Mouse (Mus musculus): ENCODE results near the gene 4933428G20Rik. TPM values are rescaled to one million over a fixed set of nuclear protein-coding genes. Genes with fewer than 3 reads are reported as not detected.

4933428G20Rik gene
- not detected for total RNA-seq (2021)

DNA sequence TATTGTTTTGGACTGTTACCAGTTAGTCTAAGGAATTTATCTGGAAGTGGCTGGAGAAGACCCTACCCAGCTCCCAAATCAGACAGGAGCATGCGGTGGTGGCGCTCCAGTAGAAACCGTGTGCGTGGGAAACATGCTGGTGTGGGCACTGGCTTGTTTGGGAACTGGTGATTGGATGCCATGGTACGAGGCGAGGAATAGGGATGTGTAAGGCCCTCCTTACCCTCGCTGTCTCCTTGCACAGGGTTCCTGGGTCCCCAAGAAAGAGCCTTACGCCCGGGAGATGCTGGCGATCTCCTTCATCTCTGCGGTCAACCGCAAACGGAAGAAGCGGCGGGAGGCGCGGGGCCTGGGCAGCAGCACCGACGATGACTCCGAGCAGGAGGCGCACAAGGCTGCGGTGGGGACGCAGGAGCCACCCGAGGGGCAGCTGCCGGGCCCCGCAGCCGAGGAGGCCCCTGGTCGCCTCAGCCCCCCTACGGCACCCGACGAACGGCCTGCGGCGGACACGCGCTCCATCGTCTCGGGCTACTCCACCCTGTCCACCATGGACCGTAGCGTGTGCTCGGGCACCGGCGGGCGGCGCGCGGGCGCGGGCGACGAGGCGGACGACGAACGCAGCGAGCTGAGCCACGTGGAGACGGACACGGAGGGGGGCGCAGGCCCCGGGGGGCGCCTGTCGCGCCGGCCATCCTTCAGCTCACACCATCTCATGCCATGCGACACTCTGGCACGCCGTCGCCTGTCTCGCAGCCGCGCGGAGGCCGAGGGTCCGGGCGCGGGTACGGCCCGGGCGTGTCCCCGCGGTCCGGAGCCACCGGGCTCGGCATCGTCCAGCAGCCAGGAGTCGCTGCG lies at the start of gene 4933428G20Rik:
Gene 4933428G20Rik (minus strand): TSS at position 476 of the 855 bp plus-strand sequence.
- no peak for DNase-seq

DNA sequence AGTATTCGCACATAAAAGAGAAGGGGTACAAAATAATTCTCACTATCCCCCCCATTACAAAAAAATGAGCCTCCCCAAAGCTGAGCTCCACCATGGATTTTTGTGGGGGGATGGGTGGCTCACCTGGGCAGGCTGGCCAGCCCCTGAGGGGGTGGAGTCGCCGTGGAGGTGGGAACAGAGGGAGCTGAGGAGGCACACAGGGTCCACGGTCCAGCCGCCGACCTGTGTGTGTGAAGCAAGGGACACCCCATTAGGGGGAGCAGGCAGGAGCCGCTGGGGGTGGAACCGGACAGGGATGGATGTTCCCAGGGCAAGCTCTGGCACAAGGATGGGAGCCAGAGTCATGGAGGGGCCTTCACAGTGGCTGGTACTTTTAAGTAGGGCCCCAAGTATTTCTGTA lies 48.6 kb upstream of the 4933428G20Rik start:
- no peak for DNase-seq

DNA sequence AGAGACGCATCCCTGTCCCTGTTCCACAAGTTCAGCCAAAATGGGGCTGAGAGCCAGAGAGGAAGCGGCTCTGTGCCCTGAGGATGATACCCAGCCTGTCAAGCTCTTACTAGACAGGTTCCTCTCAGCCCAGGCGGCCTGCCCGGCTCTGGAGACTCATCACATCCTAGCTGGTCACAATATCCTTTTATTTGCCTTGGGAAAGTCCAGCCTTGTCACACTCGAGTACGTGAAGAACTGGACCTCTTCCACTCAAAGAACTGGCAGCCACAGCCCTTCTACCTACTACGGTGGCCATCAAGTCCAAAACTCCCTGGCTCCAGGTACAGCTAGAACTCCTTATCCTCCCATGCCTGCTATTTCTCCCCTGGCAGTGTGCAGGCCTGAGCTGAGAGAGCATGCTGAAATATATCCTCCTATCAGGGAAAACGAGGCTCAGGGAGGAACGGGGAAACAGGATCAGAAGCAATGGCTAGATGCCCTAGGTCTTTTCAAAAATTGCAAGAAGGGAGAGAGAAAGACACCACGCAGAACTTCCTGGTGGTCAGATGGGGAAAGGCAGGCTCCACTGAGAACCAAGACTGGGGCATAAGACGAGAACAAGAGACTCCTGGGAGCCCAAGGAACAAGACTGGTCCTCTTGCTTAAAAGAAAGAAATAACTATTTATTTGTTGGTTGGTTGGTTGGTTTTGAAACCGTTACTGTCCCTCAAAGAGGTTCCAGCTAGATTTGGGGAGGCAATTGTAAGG lies 48.0 kb upstream of the 4933428G20Rik start:
- DNase-seq: no peak

DNA sequence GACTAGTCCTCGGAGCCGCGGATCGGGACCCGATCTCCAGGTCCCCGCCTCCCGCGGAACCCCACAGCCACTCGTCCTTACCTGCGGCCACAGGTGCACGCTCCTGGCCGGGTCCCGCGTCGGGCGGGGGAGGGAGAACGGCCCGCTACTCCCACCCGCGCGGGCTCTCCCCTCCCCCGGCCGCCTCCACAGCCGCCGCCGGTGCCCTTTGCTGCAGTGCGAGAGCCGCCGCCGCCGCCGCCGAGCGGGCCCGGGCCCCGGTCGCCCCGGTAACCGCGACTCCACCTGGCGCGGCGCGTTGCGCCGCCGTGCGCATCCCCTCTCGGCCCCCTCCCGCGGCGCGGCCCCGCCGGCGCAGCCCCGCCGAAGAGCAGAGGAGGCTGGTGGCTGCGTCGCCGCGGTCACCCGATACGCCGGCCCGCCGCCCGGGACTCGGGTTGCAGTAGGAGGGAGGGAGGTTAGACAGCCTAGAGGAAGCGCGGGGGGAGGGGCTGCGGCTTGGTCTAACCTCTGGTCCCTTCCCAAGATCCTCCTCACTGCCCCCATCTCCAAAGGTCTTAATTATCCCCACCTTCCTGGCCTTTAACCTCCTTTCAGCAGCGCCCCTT lies 46.8 kb upstream of the 4933428G20Rik start:
- peak; percentile 36 for DNase-seq

DNA sequence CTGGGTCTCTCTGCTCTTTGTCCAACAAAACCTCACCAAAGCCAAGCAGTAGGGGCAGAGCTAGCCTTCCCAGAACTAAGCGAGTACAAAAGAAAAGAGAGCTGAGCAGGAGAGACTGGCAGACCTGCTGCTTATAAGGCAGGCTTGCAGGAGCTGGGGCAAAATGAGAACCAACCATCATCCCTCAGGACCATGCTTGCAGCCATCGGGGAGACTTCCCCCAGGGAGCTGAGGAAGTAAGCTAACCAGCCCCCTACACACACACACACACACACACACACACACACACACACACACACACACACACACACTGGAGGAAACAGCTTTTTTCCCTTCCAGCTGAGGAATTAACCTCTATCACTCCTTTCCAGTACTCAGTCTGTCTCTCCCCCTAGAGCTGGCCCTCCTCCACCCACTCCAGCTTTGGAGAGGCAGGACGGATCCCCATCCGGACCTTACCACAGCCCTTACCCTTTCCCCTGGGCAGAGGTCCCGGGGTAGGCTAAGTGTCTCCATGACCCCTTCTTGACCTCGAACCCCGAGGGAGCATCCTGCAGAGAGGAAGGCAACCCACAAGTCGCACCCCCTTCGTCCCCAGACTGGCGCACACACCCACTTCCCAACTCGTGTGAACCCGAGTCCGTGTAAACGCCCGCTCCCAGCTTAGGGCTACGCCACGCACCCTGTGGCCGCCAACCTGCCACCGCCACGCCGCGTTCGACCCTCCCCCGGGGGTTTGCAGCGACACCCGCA lies 45.8 kb upstream of the 4933428G20Rik start:
- DNase-seq: no peak

DNA sequence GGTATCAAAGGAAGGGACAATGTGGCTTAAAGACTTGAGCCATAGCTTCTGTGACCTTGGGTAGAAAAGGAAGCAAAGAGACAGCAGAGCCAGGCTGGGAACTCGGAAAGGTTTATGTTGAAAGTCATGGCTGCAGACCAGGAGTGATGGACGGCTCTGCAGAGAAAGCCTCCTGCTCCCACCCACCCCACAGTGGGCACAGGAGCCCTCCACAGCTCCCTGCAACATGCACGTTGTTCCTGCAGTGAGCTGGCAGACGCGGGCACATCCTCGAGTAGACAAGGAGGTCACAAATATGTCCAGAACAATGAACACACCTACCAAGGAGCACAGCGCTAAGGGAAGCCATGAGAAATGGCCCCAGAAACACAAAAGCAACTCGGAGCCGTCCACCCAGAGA lies 43.7 kb upstream of the 4933428G20Rik start:
- DNase-seq: no peak

DNA sequence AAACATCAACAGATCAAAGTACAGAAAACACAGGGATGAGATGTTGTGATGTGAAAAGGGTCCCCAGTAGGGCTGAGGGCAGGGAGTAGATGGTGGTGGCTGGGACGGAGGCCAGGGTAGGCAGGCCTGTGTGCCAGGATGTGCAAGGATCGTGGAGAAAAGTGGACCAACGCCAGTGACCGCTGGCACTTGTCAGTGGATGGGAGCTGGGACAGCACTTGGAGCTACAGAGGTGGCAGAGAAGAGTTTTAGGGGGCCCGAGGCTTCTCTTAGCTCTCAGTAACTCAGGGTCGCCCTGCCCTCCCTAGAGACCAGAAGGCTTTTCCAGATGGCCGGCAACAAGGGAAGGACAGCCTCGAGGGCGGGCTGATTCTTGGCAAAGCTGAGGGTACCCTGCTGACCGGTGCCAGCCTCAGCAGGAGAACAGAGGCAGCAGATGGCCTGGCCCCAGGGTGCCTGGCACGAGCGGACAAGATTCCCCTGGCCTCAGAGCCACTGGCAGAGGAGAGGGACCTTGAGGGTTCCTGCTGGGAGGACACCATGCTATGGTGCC lies 43.1 kb upstream of the 4933428G20Rik start:
- DNase-seq: peak; percentile 37

DNA sequence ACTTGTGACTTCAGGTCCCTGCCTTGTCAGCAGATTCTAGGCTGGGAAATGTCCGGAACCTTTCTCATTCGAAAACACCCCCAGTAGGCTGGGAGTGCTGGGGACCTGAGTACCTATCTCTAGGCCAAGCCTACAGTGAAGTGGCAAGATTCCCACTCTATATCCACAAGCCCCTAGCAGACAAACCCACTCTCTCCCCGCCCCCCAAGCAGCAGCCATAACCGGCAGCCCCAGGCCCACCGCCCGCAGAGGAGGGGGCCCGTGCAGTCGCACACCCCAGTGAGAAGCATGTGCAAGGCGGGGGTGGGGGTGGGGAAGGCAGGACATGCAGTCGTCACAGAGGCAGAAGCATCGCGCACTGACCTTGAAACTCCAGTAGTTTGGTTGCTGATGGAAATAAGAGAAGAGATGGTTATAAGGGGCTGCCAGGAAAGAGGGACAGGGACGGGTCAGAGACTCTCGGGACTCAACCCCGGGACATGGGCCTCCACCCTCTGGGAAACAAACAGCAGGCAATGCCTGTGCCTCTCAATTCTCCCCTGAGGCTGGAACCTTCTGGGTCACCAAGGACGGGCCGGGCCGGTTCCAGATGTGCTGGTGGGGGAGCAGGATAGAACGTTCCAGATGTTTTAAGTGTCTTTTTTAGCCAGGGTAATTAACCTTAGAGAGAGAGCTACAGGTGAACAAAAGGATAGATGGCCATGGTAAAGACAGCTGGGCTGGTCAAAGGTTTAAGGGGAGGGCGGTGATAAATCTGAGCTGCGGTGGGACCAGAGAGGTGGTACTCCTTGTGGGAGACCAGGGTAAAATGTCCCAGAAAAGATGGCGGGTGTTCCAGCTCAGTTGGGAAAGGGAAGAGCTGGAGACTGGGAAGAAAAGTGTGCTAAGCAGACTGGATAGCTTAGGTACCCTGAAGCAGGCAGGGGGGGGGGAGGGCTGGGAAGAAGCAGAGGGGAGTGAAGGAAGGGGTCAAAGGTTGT lies 42.3 kb upstream of the 4933428G20Rik start:
- no peak for DNase-seq

DNA sequence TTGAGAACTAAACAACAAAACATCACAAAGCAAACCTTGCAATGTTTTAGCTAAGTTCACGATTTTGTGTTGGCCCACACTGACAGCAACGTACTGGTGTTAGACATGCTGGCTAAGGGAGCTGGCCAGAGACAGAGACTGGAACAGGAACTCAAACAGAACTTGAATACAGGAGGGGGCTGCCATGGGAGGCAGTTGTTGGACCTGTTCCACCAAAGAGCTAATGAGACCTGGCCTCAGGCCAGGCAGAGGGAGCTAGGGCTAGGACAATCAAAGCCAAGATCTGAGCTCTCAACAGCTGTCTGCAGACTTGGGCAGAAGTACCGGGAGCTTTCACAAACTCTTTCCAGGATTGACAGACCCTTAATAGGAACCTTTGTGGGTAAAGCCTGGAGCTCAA lies 40.5 kb upstream of the 4933428G20Rik start:
- no peak for DNase-seq

DNA sequence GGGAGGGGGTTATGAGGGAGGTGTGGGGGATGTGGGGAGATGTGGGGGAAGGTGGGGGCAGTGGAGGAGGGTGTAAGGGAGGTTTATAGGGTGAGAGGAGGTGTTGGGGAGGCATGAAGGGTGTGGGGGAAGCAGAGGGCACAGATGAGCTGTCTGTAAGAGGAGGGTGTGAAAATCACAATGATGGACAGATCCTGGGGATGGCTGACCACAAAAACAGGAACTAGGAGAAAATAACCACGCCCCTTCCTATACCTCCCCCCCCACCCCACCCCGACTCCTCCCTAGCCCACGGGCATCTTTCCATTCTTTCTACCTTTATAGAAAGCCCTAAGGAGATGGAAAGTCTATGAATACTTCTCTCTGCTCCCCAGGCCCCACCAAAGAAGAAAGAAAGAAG lies 40.0 kb upstream of the 4933428G20Rik start:
- no peak for DNase-seq

DNA sequence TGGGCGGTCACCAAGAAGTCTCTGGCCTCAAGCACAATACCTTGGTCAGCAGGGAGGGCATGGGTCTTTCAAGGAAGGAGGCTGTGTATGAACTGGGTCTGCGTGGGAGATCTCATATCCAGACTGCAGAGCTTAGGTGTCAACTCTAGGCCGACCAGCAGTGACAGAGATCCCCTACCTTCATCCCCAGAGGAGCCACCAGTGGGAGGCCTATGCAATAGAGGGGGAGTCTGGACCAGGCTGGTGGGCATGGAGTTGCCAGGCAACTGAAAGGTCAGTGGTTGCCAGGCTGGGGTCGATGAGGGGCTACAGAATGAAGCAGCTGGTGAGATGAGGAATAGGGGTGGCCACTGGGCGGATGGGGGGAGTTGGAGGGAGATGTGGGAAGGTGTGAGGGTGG lies 39.5 kb upstream of the 4933428G20Rik start:
- no peak for DNase-seq

DNA sequence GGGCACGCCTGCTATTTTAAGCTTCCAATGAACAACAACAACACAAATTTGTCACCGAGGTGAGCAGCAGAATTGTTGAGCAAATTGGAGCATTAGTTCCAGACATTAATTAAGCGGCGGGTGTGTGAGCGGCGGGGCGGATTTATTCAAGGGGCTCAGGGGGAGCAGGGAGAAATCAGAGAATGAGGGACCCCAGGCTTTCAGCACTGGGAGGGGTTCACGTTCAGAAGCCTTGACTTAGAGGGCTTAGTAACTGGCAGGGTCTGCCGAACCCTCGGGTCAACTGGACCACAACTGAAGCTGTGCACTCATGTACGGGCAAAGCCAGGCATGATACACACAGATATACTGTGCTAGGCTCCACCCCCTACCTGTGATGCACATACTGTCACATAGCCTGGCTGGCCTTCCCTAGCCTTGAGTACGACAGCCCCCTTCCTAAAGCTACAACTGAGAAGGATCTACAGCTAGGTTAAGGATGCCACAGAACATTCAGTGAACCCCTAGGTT lies 37.5 kb upstream of the 4933428G20Rik start:
- no peak for DNase-seq

DNA sequence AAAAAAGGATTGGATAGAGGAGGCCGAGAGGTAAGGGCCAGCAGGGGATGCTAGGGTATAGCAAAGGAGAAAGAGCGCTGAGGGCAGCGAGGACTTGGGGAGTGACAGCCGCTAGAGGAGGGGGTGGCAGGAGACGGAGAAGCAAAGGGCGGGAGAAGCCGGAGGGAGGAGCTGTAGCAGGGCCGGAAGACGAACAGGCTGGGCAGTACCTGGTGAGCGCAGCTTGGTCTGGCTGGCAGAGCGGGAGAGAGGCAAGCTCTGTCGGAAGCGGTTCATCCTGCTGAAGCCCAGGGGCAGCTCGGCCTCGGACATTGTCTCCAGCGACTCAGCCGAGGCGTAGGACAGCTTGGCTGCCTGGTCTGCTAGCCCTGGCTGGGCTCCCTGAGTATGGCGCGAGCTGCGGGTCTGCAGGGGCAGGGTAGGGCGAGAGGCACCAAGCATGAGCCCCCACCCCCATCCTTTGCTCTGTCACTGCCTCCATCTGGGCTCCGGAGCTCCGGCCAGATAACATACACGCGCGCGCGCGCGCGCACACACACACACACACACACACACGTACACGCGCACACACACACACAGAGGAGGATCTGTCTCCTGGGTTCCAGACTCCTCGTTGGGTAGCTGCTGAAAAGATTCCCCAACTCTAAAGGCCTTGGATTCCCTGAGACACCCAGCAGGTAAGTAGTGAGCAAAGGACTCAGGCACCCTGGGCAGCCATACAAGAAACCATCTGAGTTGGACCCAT lies 36.9 kb upstream of the 4933428G20Rik start:
- no peak for DNase-seq

DNA sequence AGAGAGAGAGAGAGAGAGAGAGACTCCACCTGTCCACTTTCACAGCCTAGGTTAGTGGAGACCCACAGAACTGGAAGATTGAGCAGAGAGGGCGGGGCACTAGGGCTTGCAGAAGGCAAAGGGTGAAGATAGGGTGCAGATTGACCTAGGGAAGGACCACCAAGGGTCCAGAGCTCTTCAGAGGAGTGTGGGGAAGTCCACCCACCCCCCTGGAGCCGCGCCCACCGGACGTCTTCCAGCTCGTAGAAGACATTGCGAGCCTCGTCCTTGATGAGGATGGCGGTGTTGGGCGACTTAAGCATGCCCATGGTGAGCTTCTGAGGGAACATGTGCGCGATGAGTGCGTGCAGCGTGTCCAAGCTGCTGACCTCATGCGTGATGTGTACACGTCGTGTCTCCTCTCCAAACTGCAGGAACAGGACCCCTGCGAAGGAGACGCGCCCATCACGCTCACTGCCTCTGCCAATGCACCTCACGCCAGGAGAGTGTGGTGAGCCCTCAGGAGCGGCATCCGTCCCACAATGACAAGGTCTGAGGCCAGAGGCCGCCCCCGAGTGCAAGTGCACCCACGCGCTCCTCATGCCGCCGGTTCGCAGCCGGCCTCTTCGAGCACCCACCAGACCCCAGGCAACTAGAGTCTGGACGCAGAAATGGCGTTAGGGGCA lies 36.1 kb upstream of the 4933428G20Rik start:
- no peak for DNase-seq

DNA sequence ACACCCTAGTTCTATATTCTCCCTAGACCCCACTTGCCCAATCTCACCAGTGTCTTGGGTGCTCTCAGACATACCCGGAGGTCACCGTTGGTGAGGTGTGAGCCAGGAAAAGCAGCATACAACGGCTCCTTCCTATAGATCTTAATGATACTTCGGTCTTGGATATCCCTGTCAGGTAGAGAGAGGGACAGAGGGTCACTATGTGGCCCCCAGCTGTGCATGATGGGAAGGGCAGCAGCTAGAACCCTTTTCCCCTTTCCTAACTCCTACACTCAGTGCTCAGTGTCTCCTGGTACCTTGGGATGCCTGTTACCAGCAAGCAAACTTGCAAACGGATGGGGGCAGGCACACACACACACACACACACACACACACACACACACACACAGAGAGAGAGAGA lies 35.5 kb upstream of the 4933428G20Rik start:
- no peak for DNase-seq

DNA sequence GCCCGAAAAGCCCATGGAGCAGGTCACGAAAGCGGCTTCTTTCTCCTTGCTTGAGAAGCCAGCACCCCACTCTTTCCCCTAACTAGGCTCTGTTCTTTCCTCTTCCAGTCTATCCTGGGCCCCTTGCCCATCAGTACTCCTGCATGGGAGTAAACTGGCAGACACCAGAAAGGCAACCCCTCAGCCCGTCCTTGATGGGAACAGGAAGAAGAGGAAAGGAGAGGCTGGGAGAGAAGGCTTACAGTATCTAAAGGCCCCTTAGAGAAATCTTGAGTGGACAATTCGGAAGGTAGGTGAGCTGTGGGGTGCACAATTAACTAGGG lies 35.1 kb upstream of the 4933428G20Rik start:
- DNase-seq: no peak

DNA sequence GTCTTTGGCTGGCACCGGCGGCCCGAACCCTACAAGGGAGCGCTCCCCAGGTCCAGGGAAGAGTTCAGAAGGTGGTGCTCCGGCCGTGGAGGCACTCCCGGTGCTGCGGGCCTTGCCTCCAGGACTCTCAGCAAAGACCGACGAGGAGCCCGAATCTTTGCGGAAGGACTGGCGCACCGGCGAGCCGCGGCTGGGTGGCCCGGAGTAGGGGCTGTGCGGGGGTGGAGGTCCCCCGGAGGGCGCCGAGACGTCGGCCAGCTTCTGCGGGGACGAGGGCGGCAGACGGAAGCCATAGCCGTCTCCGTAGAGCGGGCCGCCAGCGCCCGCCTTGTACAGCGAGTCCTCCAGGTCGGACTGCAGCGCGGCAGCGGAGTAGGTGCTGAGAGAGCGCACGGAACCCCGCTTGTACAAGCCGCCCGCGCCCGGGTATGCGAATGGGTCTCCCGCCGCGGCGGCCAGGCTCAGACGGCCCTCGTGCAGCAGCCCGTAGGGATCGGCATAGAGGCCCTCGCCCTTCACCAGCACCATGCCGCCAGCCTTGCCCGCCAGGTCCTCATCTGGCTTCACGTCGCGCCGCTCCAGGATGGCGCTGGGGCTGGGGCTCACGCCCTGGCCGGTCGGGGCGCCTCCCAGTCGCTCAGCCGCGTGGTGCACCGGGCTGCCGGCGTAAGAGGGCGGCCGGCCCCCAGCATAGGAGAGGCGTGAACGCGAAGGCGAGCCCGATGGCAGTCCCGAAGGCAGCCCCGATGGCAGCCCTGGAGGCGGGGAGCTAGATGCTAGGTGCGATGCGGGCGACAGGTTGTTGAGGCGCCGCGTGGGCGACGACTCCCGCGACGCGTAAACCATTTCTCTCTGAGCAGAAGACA lies 34.5 kb upstream of the 4933428G20Rik start:
- DNase-seq: no peak

DNA sequence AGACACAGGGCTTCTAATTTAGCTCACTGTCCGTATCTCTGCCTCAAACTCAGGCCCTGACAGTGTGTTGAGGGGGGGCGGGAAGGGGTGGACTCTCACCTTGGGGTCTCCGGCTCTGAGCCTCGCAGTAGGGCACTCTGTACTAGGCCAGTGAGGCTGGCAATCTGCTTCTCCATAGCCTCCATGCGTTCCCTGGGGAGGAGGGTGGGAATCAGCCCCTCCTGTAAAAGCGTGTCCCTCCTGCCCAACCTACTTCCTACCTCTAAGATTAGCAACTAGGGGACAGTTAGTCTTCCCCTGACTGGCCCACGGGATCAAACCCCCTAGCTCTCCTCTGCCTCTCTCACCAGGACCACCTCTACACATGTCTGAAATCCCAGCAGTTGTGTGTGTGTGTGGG lies 33.5 kb upstream of the 4933428G20Rik start:
- no peak for DNase-seq

All from heart, postnatal 4 days (tissue).